Mouse (Mus musculus) heart, postnatal 36 days (tissue): ENCODE results near the gene Klf3. TPM values are rescaled to one million over a fixed set of nuclear protein-coding genes. Genes with fewer than 3 reads are reported as not detected.
"Not testable (repeated sequence)": the region's sequence is repeated elsewhere in the genome, so short reads cannot be mapped to it uniquely, and the experiment has no call there.

ENCODE experiments used
- DNase-seq, 2 experiments: peaks; one replicate each; pipeline ENCODE4 v3.0.0; 2021 to 2022
- intact Hi-C: fragments of 180-260 bp; cut with DNase I; formaldehyde crosslinking; loops from one replicate; pipeline ENCODE4 v1.15.1; 2025
- total RNA-seq, 2 experiments: library from RNA; stranded (reverse); gene quantifications; 2 replicates each; pipeline ENCODE4 v1.2.3; 2021

Gene Klf3
- total RNA-seq, 2 experiments from 2014 or later, result 54.8 to 58.9 TPM

DNA sequence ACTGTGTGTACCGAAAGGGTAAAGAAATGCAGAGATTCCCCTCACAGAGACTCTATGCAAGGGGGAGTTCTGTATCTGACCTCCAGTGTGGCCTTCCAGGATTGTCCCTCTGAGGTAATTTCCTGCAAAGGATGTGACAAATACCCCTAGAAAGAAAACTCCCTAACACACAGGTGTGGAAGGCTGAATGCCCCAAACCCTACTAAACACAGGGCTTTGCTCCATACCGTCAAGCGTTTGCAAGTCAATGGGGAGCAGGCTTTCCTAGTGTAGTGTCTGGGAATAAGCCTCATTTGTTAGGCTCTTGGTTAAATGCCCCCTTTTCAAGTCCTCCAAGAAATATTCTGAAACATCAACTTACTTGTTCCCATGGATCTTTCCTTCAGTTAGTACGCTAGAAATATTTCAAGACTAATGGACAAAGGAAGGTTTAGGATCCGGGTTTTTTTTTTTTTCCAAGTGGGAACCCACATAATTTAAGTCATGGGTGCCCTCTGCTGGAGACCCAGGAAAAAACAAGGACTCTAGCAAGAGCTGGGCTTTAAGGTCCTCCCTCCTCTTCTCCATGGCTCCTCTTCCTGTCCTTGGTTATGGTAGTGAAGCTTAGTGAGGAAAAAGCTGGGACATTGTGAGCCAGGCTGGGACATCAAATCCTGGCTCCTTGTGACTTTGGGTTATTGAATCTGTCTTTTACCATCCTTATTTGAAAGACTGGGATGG lies 63.3 kb downstream of the Klf3 start:
- DNase-seq, result peak; percentile 82 to 90
- intact Hi-C loops, result loop anchor here (1.0 to 2.0 kb wide), 3 partner anchors 54 to 578 kb away; no protein-coding TSS in a partner anchor

DNA sequence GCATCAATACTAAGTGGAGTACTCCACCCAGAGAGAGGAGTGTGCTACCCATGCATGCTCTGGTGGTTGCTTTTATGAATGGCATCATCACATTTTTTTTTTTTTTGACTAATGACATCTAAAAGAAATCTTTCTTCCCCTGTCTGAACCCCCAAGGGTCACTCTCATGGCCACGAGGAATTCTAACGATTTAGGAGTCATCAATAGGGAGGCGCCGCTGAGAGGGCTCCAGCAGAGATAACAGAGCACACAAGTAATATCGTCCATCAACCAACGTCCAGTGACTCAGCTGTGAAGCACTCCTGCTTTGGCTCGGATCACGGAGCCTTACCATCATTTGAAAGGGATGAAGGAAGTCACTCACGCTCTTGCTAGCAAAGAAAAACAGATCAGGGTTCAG lies 63.9 kb downstream of the Klf3 start:
- no peak for DNase-seq
- intact Hi-C loops, result loop anchor here (2.0 kb wide), 2 partner anchors 54 to 578 kb away; no protein-coding TSS in a partner anchor

DNA sequence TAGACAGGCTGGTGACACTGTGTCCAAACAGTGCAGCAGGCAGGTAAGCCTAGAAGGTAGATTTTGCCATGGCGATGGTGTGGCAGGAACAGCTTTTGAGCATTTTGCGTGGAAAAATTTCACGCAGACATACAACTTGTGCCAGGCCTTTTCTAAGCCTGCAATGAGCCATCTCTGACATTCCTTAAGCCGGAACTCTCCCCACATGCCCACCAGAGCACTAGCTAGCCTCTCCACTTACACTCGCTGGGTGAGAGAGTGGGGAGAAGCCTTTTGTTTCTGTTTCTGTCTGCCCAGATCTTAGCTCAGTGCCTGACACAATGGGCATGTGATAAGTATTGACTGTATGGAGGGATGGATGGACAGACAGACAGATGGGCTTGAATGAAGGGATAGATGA lies 64.4 kb downstream of the Klf3 start:
- intact Hi-C loops, result loop anchor here (2.0 kb wide), 2 partner anchors 55 to 579 kb away; no protein-coding TSS in a partner anchor

DNA sequence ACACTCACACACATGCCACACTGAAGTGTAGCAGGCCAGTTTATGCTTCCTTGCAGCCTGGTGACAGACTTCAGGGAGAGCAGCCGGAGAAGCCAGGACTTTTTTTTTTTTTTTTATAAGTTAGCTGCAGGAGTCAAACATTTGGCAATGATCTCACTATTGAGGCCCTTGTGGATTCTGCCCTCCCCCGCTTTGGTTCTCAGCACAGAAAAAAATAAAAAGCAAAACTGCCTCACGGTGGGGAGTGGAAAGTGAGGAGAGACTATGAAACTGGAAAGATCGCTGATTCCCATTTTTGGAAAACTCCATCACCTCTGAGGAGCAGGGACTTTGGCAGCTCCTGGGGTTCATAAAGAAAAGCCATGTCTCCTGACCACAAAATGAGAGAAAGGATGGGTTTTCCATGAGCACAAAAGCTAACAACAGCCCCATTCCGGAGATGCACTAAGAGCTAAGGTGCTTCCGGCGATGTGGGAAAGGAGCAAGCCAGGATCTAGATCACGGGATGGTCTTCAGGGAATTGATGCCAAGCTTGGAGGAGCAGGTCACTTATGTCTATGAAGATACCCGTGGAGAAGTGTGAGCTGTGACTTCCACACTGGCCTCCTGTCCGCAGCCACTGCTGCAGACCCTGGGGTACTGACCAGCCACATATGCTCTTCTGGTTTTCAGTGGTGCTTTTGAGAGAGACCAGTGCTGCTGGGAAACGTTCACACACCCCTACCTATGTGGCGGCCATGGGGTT lies 73.1 kb downstream of the Klf3 start:
- no peak for DNase-seq
- intact Hi-C loops, result no loop called here

More for the DNA sequence above, 64.4 kb downstream of the Klf3 start:
- DNase-seq, result no peak

DNA sequence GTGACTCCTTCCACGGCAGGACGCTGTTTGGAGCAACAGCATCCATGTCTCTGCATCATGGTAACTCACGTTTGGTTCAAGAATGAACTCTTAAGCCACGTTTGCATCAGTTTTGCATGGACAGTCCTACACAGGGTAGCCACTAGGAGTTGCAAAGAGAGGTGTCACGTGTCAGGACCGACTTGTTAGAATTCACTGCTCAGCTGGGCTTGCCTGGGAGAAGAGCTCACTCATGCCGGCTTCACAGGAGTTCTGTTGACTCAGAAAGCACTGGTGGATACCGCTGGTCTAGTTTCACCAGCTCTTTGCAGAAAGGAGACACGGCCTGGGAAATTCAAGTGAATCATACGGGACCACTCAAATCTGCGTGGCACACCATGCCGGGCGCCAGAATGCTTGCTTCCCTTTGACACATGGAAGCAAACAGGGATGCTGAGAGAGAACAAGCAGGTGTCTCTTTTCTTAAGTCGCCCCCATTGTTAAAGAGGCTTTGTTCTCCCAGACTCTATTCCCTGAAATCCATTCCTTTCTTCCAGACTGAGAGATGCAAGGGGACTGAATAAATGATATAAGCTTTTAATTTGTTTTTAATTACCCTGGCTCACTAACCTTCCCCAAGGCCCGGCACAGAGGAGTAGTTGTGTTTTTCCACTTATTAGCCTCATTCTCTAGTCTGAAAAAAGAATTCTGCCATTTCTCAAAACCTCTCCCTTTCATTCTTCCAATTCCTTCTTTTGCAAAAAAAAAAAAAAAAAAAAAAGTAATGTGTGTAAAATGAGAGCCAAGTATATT lies 74.2 kb downstream of the Klf3 start:
- DNase-seq, result no peak
- intact Hi-C loops, result no loop called here

DNA sequence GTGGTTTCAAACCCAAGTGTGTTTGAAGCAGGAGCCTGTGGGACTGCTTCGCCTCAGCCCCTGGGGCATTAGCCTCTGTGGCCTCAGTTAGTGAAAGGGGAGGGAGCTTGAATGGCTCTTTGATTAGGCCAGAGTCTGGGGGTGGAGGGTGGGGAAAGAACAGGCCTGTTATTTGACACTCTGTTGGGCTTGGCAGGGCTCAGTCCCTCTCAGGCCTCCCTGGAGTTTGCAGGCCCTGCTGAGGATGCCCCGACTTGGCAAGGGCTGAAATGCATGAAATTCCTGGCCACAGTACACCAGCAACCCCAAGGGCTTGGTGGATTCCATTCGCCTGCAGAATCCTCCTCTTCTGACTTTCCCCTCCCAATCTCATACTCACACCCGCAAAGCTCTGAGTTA lies 74.8 kb downstream of the Klf3 start:
- intact Hi-C loops, result no loop called here
- DNase-seq, result peak; percentile 52 to 54

DNA sequence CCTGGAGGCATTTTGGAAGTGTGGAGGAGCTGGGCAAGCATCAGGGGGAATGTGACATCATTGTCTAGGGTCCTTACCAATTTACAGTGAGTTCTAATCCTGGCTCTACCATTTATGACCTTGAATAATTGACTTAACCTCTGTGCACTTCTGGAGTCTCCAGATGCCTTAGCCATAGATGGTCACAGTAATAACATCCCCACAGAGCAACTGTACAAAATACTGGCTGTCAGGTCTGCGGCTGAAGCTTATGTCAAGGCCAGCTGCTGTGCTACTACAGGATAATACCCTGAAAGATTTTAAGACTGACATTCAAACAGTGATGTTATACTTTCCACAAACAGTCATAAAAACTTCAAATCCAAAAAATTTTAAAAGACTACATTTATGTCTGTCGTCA lies 75.3 kb downstream of the Klf3 start:
- DNase-seq, result no peak
- intact Hi-C loops, result no loop called here

DNA sequence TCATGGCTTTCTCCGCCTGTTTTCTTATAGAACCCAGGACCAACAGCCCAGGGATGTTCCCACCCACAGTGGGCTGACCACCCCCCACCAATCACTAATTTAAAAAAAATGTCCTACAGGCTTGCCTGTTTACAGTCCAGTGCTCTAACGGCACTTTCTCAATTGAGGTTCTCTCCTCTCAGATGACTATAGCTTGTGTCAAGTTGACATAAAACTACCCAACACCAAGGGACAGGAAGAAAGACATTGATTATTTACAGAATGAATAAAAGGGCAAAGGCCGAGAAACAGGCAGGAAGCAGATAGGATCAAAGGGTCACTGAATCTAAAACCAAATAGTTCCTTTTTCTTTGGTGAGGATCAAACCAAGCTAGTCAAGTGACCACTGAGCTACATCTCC lies 76.1 kb downstream of the Klf3 start:
- intact Hi-C loops, result no loop called here
- DNase-seq, result no peak

DNA sequence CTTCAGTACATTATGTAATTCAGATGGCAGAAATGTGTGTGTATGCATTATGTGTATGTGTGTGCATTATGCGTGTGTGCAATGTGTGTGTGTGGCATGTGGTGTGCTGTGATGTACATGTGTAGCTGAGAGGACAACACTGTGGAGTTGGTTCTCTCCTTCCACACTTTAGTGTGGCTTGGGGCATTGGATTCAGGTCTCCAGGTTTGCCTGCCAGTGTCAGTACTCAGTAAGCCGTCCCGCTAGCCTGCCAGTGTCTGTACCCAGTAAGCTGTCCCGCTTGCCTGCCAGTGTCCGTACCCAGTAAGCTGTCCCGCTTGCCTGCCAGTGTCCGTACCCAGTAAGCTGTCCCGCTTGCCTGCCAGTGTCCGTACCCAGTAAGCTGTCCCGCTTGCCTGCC lies 78.4 kb downstream of the Klf3 start:
- not testable (repeated sequence) for DNase-seq
- intact Hi-C loops, result loop anchor here (10.0 kb wide), 4 partner anchors 53 to 363 kb away; partner anchors contain the start of genes Tlr1 and Tlr6

DNA sequence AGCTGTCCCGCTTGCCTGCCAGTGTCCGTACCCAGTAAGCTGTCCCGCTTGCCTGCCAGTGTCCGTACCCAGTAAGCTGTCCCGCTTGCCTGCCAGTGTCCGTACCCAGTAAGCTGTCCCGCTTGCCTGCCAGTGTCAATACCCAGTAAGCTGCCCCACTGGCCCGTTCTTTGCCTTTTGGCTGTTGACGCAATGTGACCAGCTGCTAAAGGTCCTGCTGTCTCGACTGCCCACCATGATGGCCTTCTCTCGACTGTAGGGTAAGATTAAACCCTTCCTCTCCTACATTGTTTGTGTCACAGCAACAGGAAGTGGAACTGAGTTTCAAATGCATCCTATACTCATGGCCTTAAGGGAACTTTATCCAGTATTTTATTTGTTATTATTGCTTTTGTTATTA lies 78.8 kb downstream of the Klf3 start:
- DNase-seq, result not testable (repeated sequence)
- intact Hi-C loops, result loop anchor here (10.0 kb wide), 4 partner anchors 53 to 363 kb away; partner anchors contain the start of genes Tlr1 and Tlr6

Other genes starting within 250 kb of the Klf3 start
- under 1 TPM; 0.39 to 0.68 TPM for gene Tlr1, start 130.2 kb downstream of the Klf3 start, total RNA-seq
- under 1 TPM; 0.94 to 0.98 TPM for gene Tlr6, start 156.7 kb downstream of the Klf3 start, total RNA-seq
- 10 to 100 TPM; 16.4 to 16.8 TPM for gene Fam114a1, start 166.7 kb downstream of the Klf3 start, total RNA-seq